13 mouse cellular contexts compared by ENCODE assay signal in genomic region chrX:110076376-110076775, GRCm38 (mm10).
"Had no signal": no experiment of that assay in that cellular context is flagged by ENCODE, and none has a peak within 500 bp of the region (broad histone marks: within the 10 kb centered on the region; RNA-seq: fewer than 3 reads in every experiment).

No protein-coding gene starts in this region.

- H3K4me3 ChIP-seq: limb, embryonic 13.5 days had no signal

- H3K36me3 ChIP-seq: limb, embryonic 13.5 days had no signal

- H3K27ac ChIP-seq: kidney, postnatal 0 days; limb, embryonic 13.5 days; liver, embryonic 14.5 days had no signal

- H3K4me2 ChIP-seq: limb, embryonic 13.5 days had no signal

- DNase-seq: kidney, adult 11 months; kidney, adult 9 months; kidney, postnatal 36 days; layer of hippocampus, postnatal 36 days; lung, adult 18-20 months; retina, postnatal 1 day; right cerebral cortex, postnatal 4 days; spleen, adult 18-20 months; thymus, adult 18-20 months; thymus, postnatal 14 days had no signal

- H3K9me3 ChIP-seq: limb, embryonic 13.5 days had no signal

- H3K9ac ChIP-seq: limb, embryonic 13.5 days; liver, embryonic 14.5 days had no signal

- H3K27me3 ChIP-seq: limb, embryonic 13.5 days had no signal

- H3K4me1 ChIP-seq: limb, embryonic 13.5 days had no signal
